9 mouse cellular contexts compared by ENCODE assay signal in the genomic region with DNA sequence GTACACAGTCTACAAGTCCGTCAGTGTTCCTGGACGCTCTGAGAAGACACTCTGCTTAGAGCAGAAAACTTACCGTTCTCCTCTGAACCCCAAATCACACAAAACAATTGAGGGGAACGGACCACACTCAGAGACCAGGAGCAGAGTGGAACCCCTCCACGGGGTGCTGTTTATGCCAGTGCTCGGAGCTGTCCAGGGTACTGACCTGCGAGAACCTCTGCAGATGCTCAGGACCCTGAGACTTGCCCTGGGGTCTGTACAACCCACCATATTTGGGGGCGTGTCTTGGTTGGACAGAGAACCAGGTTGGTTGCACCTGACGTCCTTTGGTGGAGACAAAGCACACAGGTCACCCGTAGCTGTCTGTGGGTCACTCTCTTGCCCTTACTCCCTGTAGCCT.
DNase-seq lines count a peak whose midpoint lies in the region; ATAC-seq lines count a peak whose summit lies in the region.
"Had no signal": no experiment of that assay in that cellular context is flagged by ENCODE, and none has a peak within 500 bp of the region (broad histone marks: within the 10 kb centered on the region; RNA-seq: fewer than 3 reads in every experiment).

No protein-coding gene starts in this region.

- H3K36me3 ChIP-seq in embryonic facial prominence, embryonic 10.5 days (replicated peaks), result no peaks in the 10 kb centered on the region
- no peaks in the 10 kb centered on the region for H3K36me3 ChIP-seq in midbrain, embryonic 15.5 days (replicated peaks)

- ATAC-seq in midbrain, embryonic 15.5 days (replicated peaks), result no peak

- no peak overlapping the region for H3K9ac ChIP-seq in midbrain, embryonic 15.5 days

- no peaks in the 10 kb centered on the region for H3K27me3 ChIP-seq in embryonic facial prominence, embryonic 10.5 days (replicated peaks; ENCODE audit: low read depth, poor library complexity, severe bottlenecking)
- H3K27me3 ChIP-seq in midbrain, embryonic 15.5 days (replicated peaks), result no peaks in the 10 kb centered on the region

- no peaks in the 10 kb centered on the region for H3K9me3 ChIP-seq in embryonic facial prominence, embryonic 10.5 days
- H3K9me3 ChIP-seq in midbrain, embryonic 15.5 days, result no peaks in the 10 kb centered on the region

- WGBS in embryonic facial prominence, embryonic 10.5 days, result 45% methylated on average over 10 of the region's 10 CpGs
- WGBS in midbrain, embryonic 15.5 days, result 50% methylated on average over 10 of the region's 10 CpGs

- peak; percentile 14 for DNase-seq in kidney, adult 18-20 months
- no peak for DNase-seq in kidney, adult 11 months
- DNase-seq in MEL-GATA-1-ER (ENCODE audit: extremely low read depth, low read depth), result peak; percentile 16
- DNase-seq in embryonic facial prominence, embryonic 10.5 days (ENCODE audit: low spot score), result peak; percentile 75
- no peak for DNase-seq in left cerebral cortex, postnatal 25 days (ENCODE audit: low spot score in 2 of 2)
- no peak for DNase-seq in layer of hippocampus, adult 9-10 months (ENCODE audit: low spot score)
- DNase-seq in frontal cortex, postnatal 14 days (ENCODE audit: low spot score in 2 of 2), result no peak

- no peak overlapping the region for H3K27ac ChIP-seq in embryonic facial prominence, embryonic 10.5 days (replicated peaks)
- peak overlapping the region; percentile 28; the same call in 1 of the 2 replicates for H3K27ac ChIP-seq in midbrain, embryonic 15.5 days

- H3K4me3 ChIP-seq in embryonic facial prominence, embryonic 10.5 days, result no peak overlapping the region
- no peak overlapping the region for H3K4me3 ChIP-seq in midbrain, embryonic 15.5 days

- intact Hi-C loops in left cerebral cortex, postnatal 25 days (cut with DNase I), result no loop called here

- H3K4me1 ChIP-seq in embryonic facial prominence, embryonic 10.5 days, result no peaks in the 10 kb centered on the region
- H3K4me1 ChIP-seq in midbrain, embryonic 15.5 days, result peaks cover 3% of the 10 kb centered on the region; the same call in 1 of the 2 replicates

- H3K4me2 ChIP-seq in midbrain, embryonic 15.5 days, result no peak overlapping the region
- H3K4me2 ChIP-seq: heart, embryonic 11.5 days had no signal

Comparison
In these comparisons a context has a peak if more than half of its experiments do, and no peak if none do; other contexts are left out.
1. DNase-seq: peak in kidney, adult 18-20 months (single experiment), MEL-GATA-1-ER (single experiment) and embryonic facial prominence, embryonic 10.5 days (single experiment); none in kidney, adult 11 months (single experiment), left cerebral cortex, postnatal 25 days (0 of 2), layer of hippocampus, adult 9-10 months (single experiment) and frontal cortex, postnatal 14 days (0 of 2).